ENCODE assay signal across 17 mouse cellular contexts in genomic region chr11:69938401-69938979, GRCm38 (mm10). TPM values are rescaled to one million over a fixed set of nuclear protein-coding genes. Genes with fewer than 3 reads are reported as not detected.
A peak's percentile ranks its signal among the peaks of the same experiment; 100 is the strongest.
DNase-seq lines count a peak whose midpoint lies in the region; ATAC-seq and TF ChIP-seq lines count a peak whose summit lies in the region.
"Had no signal": no experiment of that assay in that cellular context is flagged by ENCODE, and none has a peak within 500 bp of the region (broad histone marks: within the 10 kb centered on the region; RNA-seq: fewer than 3 reads in every experiment).

No protein-coding gene starts in this region.

- H3K4me1 ChIP-seq in kidney, adult 2 months (ENCODE audit: control insufficient read depth, insufficient read depth, low read length) = peaks cover 9% of the 10 kb centered on the region
- H3K4me1 ChIP-seq in hindbrain, postnatal 0 days (ENCODE audit: insufficient read depth, low read length) = peaks cover 16% of the 10 kb centered on the region; the same call in 1 of the 2 replicates

- peak overlapping the region; percentile 73 for H3K27ac ChIP-seq in kidney, adult 2 months (ENCODE audit: insufficient read depth, low read depth, low read length)
- no peak overlapping the region for H3K27ac ChIP-seq in hindbrain, postnatal 0 days
- H3K27ac ChIP-seq: intestine, embryonic 15.5 days; neural tube, embryonic 13.5 days had no signal

- no peak overlapping the region for H3K9ac ChIP-seq in hindbrain, postnatal 0 days (replicated peaks; ENCODE audit: low read length)
- H3K9ac ChIP-seq: intestine, embryonic 15.5 days; neural tube, embryonic 13.5 days had no signal

- TF ChIP-seq POLR2A in kidney, adult 2 months (IDR thresholded peaks at IDR 0.05; ENCODE audit: low read depth, low read length) = no peak

- H3K36me3 ChIP-seq in kidney, adult 2 months (ENCODE audit: control insufficient read depth, insufficient read depth, low read length) = no peaks in the 10 kb centered on the region
- no peaks in the 10 kb centered on the region for H3K36me3 ChIP-seq in hindbrain, postnatal 0 days (ENCODE audit: insufficient read depth, low read length)
- H3K36me3 ChIP-seq: intestine, embryonic 15.5 days; neural tube, embryonic 13.5 days had no signal

- TF ChIP-seq CTCF in kidney, adult 2 months (conservative IDR thresholded peaks at IDR 0.05; ENCODE audit: insufficient read depth, insufficient read length, low read depth, low read length) = no peak
- no peak for TF ChIP-seq CTCF in hindbrain, postnatal 0 days (IDR thresholded peaks at IDR 0.05; ENCODE audit: low read depth)

- peak; percentile 17 for DNase-seq in adrenal gland, postnatal 14 days
- no peak for DNase-seq in adrenal gland, postnatal 25 days
- DNase-seq in kidney, adult 2 months = peak; percentile 40
- DNase-seq in kidney, adult 8-10 months = no peak
- peak; percentile 34 for DNase-seq in kidney, postnatal 14 days
- DNase-seq in layer of hippocampus, adult 8-10 months (ENCODE audit: low spot score in 2 of 2) = no peak
- DNase-seq in embryo, embryonic 10 days (ENCODE audit: low spot score) = no peak
- DNase-seq in hindbrain, postnatal 0 days (ENCODE audit: low spot score) = no peak
- DNase-seq: cerebellum, adult 9-11 months; liver; lung, adult 18-20 months; lung, postnatal 36 days; spleen, adult 18-20 months had no signal

- 0 out of 2 replicates have a peak, but pooled peaks cover 1% of the 10 kb centered on the region for H3K27me3 ChIP-seq in kidney, adult 2 months (replicated peaks; ENCODE audit: control insufficient read depth, insufficient read depth, low read length)
- H3K27me3 ChIP-seq in hindbrain, postnatal 0 days (ENCODE audit: insufficient read depth, low read length) = peaks cover 6% of the 10 kb centered on the region; the same call in 1 of the 2 replicates

- 49% methylated on average over 9 of the region's 9 CpGs for WGBS in kidney, adult 2 months
- WGBS in hindbrain, postnatal 0 days = 37% methylated on average over 9 of the region's 9 CpGs

- no peaks in the 10 kb centered on the region for H3K9me3 ChIP-seq in hindbrain, postnatal 0 days (ENCODE audit: low read length)
- H3K9me3 ChIP-seq: intestine, embryonic 15.5 days; neural tube, embryonic 13.5 days had no signal

- ATAC-seq in hindbrain, postnatal 0 days = no peak
- ATAC-seq: forebrain, embryonic 16.5 days; intestine, embryonic 15.5 days had no signal

- H3K4me3 ChIP-seq in kidney, adult 2 months (ENCODE audit: insufficient read depth, low read depth, low read length) = no peak overlapping the region
- no peak overlapping the region for H3K4me3 ChIP-seq in hindbrain, postnatal 0 days (ENCODE audit: low read length)
- H3K4me3 ChIP-seq: intestine, embryonic 15.5 days; neural tube, embryonic 13.5 days had no signal

- H3K4me2 ChIP-seq in hindbrain, postnatal 0 days (ENCODE audit: low read depth, low read length) = no peak overlapping the region
- H3K4me2 ChIP-seq: neural tube, embryonic 13.5 days had no signal

RNA-seq across cellular contexts. Expression of gene Ybx2, which starts 2.9 kb away (rescaled TPM):
- 27.3 and 39.6 TPM in 2 replicates for total RNA-seq in adrenal gland, postnatal 14 days (2021)
- total RNA-seq in adrenal gland, postnatal 25 days (2021) = 14.1 and 14.8 TPM in 2 replicates
- 60.5 and 71.7 TPM in 2 replicates for polyA plus RNA-seq in kidney, adult 2 months (2012; rRNA removed)
- 10 to 100 TPM; 10.6 to 18.7 (median 13.9) TPM for total RNA-seq in layer of hippocampus, adult 8-10 months (2022)
- 23.9 and 31.1 TPM in 2 replicates for total RNA-seq in hindbrain, postnatal 0 days (2014; rRNA removed)
- 3.3 and 5.9 TPM in 2 replicates for polyA plus RNA-seq in hindbrain, postnatal 0 days (2015; fragmentation: Nextera tagmentation; extraction: Ambion mirVana)

RNA-seq across cellular contexts. Expression of gene Slc2a4, which starts 9.5 kb away (rescaled TPM):
- total RNA-seq in adrenal gland, postnatal 14 days (2021) = 65.2 and 78.7 TPM in 2 replicates
- total RNA-seq in adrenal gland, postnatal 25 days (2021) = 42.6 and 48.6 TPM in 2 replicates
- 74.2 and 78.6 TPM in 2 replicates for polyA plus RNA-seq in kidney, adult 2 months (2012; rRNA removed)
- 1 to 10 TPM; 3.0 to 4.6 (median 3.8) TPM for total RNA-seq in layer of hippocampus, adult 8-10 months (2022)
- 9.5 and 12.8 TPM in 2 replicates for total RNA-seq in hindbrain, postnatal 0 days (2014; rRNA removed)
- 6.1 and 6.5 TPM in 2 replicates for polyA plus RNA-seq in hindbrain, postnatal 0 days (2015; fragmentation: Nextera tagmentation; extraction: Ambion mirVana)

RNA-seq across cellular contexts. Expression of gene Eif5a, which starts 16.7 kb away (rescaled TPM):
- total RNA-seq in adrenal gland, postnatal 14 days (2021) = 616 and 636 TPM in 2 replicates
- total RNA-seq in adrenal gland, postnatal 25 days (2021) = 542 and 558 TPM in 2 replicates
- polyA plus RNA-seq in kidney, adult 2 months (2012; rRNA removed) = 465 and 575 TPM in 2 replicates
- total RNA-seq in layer of hippocampus, adult 8-10 months (2022) = 100 to 1,000 TPM; 395 to 425 (median 420) TPM
- 491 and 500 TPM in 2 replicates for total RNA-seq in hindbrain, postnatal 0 days (2014; rRNA removed)
- 1,157 and 1,160 TPM in 2 replicates for polyA plus RNA-seq in hindbrain, postnatal 0 days (2015; fragmentation: Nextera tagmentation; extraction: Ambion mirVana)

RNA-seq across cellular contexts. Expression of gene Gps2, which starts 24.8 kb away (rescaled TPM):
- 52.3 and 57.3 TPM in 2 replicates for total RNA-seq in adrenal gland, postnatal 14 days (2021)
- 62.5 and 70.2 TPM in 2 replicates for total RNA-seq in adrenal gland, postnatal 25 days (2021)
- 72.9 and 75.5 TPM in 2 replicates for polyA plus RNA-seq in kidney, adult 2 months (2012; rRNA removed)
- 10 to 100 TPM; 28.2 to 44.5 (median 38.4) TPM for total RNA-seq in layer of hippocampus, adult 8-10 months (2022)
- 48.1 and 67.6 TPM in 2 replicates for total RNA-seq in hindbrain, postnatal 0 days (2014; rRNA removed)
- 60.8 and 65.9 TPM in 2 replicates for polyA plus RNA-seq in hindbrain, postnatal 0 days (2015; fragmentation: Nextera tagmentation; extraction: Ambion mirVana)

RNA-seq across cellular contexts. Expression of gene Cldn7, which starts 26.1 kb away (rescaled TPM):
- total RNA-seq in adrenal gland, postnatal 14 days (2021) = 1.1 TPM in 1 of 2 replicates, not detected in the other
- 0.52 TPM in 1 of 2 replicates, not detected in the other for total RNA-seq in adrenal gland, postnatal 25 days (2021)
- polyA plus RNA-seq in kidney, adult 2 months (2012; rRNA removed) = 39.2 and 40.0 TPM in 2 replicates
- total RNA-seq in layer of hippocampus, adult 8-10 months (2022) = not detected
- total RNA-seq in hindbrain, postnatal 0 days (2014; rRNA removed) = not detected in 2 replicates
- polyA plus RNA-seq in hindbrain, postnatal 0 days (2015; fragmentation: Nextera tagmentation; extraction: Ambion mirVana) = 0.18 and 0.19 TPM in 2 replicates
- total RNA-seq: left cerebral cortex, adult 8-10 months had no signal
- polyA plus RNA-seq: forebrain, embryonic 16.5 days had no signal

Comparison
In these comparisons a context has a peak if more than half of its experiments do, and no peak if none do; other contexts are left out.
1. DNase-seq: peak in adrenal gland, postnatal 14 days (single experiment), kidney, adult 2 months (single experiment) and kidney, postnatal 14 days (single experiment); none in adrenal gland, postnatal 25 days (single experiment), kidney, adult 8-10 months (0 of 2), layer of hippocampus, adult 8-10 months (0 of 2), embryo, embryonic 10 days (single experiment) and hindbrain, postnatal 0 days (single experiment).